Mouse (Mus musculus): ENCODE data around the gene Itgb3bp. TPM values are rescaled to one million over a fixed set of nuclear protein-coding genes. Genes with fewer than 3 reads are reported as not detected.

The Itgb3bp gene
- total RNA-seq, 2 experiments from 2014 or later, result 18.1 to 27.2 TPM

DNA sequence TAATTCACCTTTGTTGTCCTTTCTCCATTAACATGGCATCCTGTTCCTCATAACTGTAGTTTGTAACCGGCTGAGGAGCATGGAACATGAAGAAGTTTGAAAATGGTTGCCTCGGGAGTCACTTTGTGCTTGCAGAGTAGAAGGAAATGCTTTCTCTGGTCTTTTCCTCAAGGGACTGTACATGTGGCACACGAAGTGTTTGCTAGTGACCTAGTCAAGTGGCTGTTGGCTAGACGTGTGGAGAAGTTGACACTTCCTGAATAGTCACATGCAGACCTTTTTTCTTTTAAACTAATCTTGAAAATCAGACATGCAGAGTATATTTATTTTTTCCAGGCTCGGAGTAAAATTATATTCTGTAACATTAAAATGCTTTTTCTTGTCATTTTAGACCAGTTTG, 177.2 kb downstream of the Itgb3bp start:
- no peak for ATAC-seq (replicated peaks; ENCODE audit: poor library complexity, severe bottlenecking)

DNA sequence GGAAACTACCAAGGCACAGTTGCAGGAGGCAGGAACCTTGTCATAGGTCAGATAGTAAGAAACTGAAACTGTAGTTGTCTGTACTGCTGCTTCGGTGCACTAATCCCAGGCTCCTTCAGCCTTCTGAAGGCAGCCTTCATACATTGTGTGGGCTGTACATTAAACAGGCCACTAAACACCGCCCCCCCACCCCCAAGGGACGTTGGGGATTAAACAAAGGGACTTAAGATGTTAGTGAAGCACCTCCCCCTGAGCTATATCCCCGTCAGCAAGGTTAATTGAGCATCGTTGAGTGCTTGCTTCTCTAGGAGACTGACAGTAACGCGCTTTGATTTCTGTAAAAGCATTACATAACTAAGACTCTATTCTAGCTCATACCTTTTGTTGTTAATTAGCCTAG, 189.8 kb downstream of the Itgb3bp start:
- ATAC-seq (replicated peaks; ENCODE audit: poor library complexity, severe bottlenecking), result no peak

DNA sequence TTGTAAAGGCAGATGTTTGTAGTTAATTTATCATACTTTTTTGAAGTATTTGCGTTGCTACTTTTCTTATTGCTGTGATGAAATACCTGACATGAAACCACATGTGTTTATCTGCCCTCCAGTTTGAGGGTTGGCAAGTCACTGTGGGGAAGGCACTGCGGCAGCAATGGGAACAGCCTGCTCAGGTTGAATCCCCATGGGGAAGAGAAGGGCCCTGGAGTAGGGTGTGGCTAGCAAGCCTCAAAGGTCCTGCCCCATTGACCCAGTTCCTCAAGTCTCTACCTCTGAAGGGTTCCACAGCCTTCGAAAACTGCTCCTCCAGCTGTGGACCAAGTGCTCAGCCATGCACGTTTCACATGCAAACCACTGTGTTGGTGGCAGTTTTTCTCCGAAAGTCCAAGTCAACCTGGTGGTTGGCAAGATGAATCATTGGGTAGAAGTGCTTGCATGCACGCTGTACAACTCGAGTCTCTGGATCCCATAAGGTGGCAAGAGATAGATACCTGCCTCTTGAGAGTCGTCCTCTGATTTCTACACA, 203.6 kb downstream of the Itgb3bp start:
- peak; percentile 63 for ATAC-seq (replicated peaks; ENCODE audit: poor library complexity, severe bottlenecking)

DNA sequence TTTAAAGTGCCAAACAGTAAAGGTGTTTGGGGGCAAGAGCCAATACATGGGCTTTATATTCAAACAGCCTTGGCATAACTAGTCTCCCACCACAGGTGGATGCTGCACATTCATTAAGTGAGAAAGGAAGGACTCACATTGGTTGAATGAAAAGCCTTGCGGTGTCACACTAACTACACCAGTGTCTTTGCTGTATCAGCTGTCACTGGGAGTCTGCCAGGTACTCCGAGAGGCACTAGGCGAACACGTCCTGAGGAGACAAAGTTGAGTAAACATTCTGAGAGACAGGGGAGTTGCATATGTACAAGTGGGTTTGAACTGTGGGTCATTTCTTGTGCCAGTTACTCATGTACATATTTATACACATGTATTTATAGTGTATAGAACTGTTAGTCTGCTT, 205.3 kb downstream of the Itgb3bp start:
- no peak for ATAC-seq (replicated peaks; ENCODE audit: poor library complexity, severe bottlenecking)

DNA sequence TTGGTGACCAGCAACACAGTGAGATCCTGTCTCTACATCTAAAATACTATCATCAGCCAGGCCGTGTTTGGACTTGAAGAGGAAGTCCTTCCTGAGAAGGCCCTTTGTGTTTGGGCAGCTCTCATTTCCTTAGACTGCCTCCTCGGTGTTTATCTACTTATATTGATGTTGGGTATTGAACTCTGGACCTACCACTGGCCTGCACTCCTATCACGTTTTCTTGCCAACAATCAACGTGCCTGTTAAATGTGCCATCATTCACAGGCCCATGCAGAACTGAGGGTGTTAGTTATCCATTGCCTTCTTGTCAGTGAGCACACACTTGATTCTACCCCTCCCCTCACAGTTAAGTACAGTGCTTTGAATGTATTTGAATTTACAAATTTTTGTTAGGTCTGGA, 211.7 kb downstream of the Itgb3bp start:
- ATAC-seq (replicated peaks; ENCODE audit: poor library complexity, severe bottlenecking), result no peak

DNA sequence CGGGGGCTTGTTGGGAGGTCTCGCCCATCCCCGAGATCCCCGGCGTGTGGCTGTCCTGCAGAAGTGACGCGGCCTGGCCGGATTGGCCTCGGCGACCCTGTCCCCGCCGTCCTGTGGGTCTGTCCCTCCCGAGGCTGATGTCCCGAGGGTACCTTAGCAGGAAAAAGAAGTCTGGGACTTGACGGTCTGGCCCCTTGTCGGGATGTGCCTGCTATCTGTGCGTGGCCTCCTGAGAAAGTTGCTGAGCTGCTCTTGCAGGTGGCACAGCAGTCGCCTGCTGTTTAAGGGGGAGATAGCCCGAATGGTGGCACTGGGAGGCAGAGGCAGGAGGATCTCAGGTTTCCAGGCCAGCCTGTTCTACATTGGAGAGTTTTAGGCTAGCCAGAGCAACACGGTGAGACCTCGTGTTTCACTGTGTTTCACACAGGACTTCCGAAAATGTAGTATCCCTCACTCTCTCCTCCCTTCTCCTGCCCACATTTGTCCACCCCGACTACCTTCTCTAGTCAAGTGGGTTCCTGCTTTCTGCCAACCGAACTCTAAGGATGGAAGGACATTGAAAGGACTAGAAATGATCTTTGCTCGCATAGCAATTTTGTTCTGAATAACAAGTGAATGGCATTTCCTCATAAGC, 213.7 kb downstream of the Itgb3bp start:
- peak; percentile 7; the same call in 1 of the 2 replicates for ATAC-seq (replicated peaks; ENCODE audit: poor library complexity, severe bottlenecking)

Other genes starting within 250 kb of the Itgb3bp start
- gene Alg6, start 214.1 kb downstream of the Itgb3bp start, total RNA-seq (2014; fragmentation: Nextera tagmentation), result 25.0 and 31.3 TPM in 2 replicates
- 14.7 and 18.1 TPM in 2 replicates for gene Alg6, start 214.1 kb downstream of the Itgb3bp start, total RNA-seq (2017)
- 4.3 and 12.7 TPM in 2 replicates for gene Efcab7, start 100.6 kb downstream of the Itgb3bp start, total RNA-seq (2014; fragmentation: Nextera tagmentation)
- 8.7 and 17.3 TPM in 2 replicates for gene Efcab7, start 100.6 kb downstream of the Itgb3bp start, total RNA-seq (2017)
- 24.7 and 31.5 TPM in 2 replicates for gene Pgm1, start 399 bp downstream of the Itgb3bp start, total RNA-seq (2014; fragmentation: Nextera tagmentation)
- gene Pgm1, start 399 bp downstream of the Itgb3bp start, total RNA-seq (2017), result 37.9 and 49.3 TPM in 2 replicates
- not detected in 2 replicates for gene Ror1, start 166.0 kb upstream of the Itgb3bp start, total RNA-seq (2014; fragmentation: Nextera tagmentation)
- not detected in 2 replicates for gene Ror1, start 166.0 kb upstream of the Itgb3bp start, total RNA-seq (2017)